Mouse (Mus musculus): ENCODE results near the gene Dnmt3a. TPM values are rescaled to one million over a fixed set of nuclear protein-coding genes. Genes with fewer than 3 reads are reported as not detected.

The Dnmt3a gene
- total and polyA plus RNA-seq, 3 experiments = 15.9 to 34.4 TPM; not detected in 1

GRCm38 (mm10) chr12:3808396-3808981 is 2.7 kb downstream of the Dnmt3a start:
- Histone ChIP-seq H3K9me3 (replicated peaks; ENCODE audit: insufficient read depth, low read length) (no peaks in the 10 kb centered on the region), H3K36me3 (ENCODE audit: control insufficient read depth in 1 of 2, insufficient read depth in 2 of 2, low read length in 2 of 2) (no peaks in the 10 kb centered on the region), H3K4me3 (ENCODE audit: control insufficient read depth in 1 of 2, insufficient read depth in 1 of 2, low read depth in 2 of 2, low read length in 2 of 2) (peak overlapping the region; percentile 57 to 86; a peak in 3 of 4 replicates), H3K27me3 (ENCODE audit: control insufficient read depth in 1 of 2, insufficient read depth in 2 of 2, low read length in 2 of 2) (peaks cover 0 to 2% of the 10 kb centered on the region in 2 experiments; a peak in 3 of 4 replicates), H3K4me1 (ENCODE audit: control insufficient read depth in 1 of 2, insufficient read depth in 2 of 2, low read length in 2 of 2) (0 out of 4 replicates have a peak, but pooled peaks cover 0 to 6% of the 10 kb centered on the region in 2 experiments), H3K9ac (ENCODE audit: control insufficient read depth, low read depth, low read length, poor library complexity, severe bottlenecking) (no peak overlapping the region; the same call in 1 of the 2 replicates), H3K79me2 (ENCODE audit: control insufficient read depth, insufficient read depth, low read length, poor library complexity) (no peaks in the 10 kb centered on the region; the same call in none of the 2 replicates), H3K27ac (ENCODE audit: control insufficient read depth, low read depth, low read length) (no peak overlapping the region)
- DNase-seq (ENCODE audit: low read depth, low spot score) = no peak
- no peak for TF ChIP-seq ZMIZ1 (IDR thresholded peaks at IDR 0.05; ENCODE audit: low read depth, low read length)
- no peak for TF ChIP-seq RCOR1 (IDR thresholded peaks at IDR 0.05; ENCODE audit: low read depth, low read length)
- TF ChIP-seq CHD2 (IDR thresholded peaks at IDR 0.05; ENCODE audit: low read length) = no peak
- no peak for TF ChIP-seq ELF1 (IDR thresholded peaks at IDR 0.05; ENCODE audit: low read depth, low read length)
- TF ChIP-seq TCF12 (IDR thresholded peaks at IDR 0.05; ENCODE audit: low read depth, low read length) = no peak
- no peak for TF ChIP-seq ZKSCAN1 (IDR thresholded peaks at IDR 0.05; ENCODE audit: low read depth, low read length)
- TF ChIP-seq BHLHE40 (IDR thresholded peaks at IDR 0.05; ENCODE audit: borderline replicate concordance, low read depth, low read length) = no peak

- no peaks in the 10 kb centered on the region for H3K9me3 ChIP-seq (replicated peaks; ENCODE audit: insufficient read depth, low read length)
- no peaks in the 10 kb centered on the region; a peak in 1 of 4 replicates for H3K27me3 ChIP-seq (ENCODE audit: control insufficient read depth in 1 of 2, insufficient read depth in 2 of 2, low read length in 2 of 2)
- DNase-seq (ENCODE audit: low read depth, low spot score) = no peak
- H3K36me3 ChIP-seq (ENCODE audit: control insufficient read depth in 1 of 2, insufficient read depth in 2 of 2, low read length in 2 of 2) = no peaks in the 10 kb centered on the region
- H3K79me2 ChIP-seq (ENCODE audit: control insufficient read depth, insufficient read depth, low read length, poor library complexity) = no peaks in the 10 kb centered on the region; the same call in none of the 2 replicates
- no peak overlapping the region for H3K27ac ChIP-seq (ENCODE audit: control insufficient read depth, low read depth, low read length)
- H3K4me1 ChIP-seq (ENCODE audit: control insufficient read depth in 1 of 2, insufficient read depth in 2 of 2, low read length in 2 of 2) = 0 out of 4 replicates have a peak, but pooled peaks cover 0 to 6% of the 10 kb centered on the region in 2 experiments
- no peak overlapping the region for H3K4me3 ChIP-seq (ENCODE audit: control insufficient read depth in 1 of 2, insufficient read depth in 1 of 2, low read depth in 2 of 2, low read length in 2 of 2)
- TF ChIP-seq NELFE (IDR thresholded peaks at IDR 0.05; ENCODE audit: low read depth, low read length) = no peak
- no peak for TF ChIP-seq NRF1 (IDR thresholded peaks at IDR 0.05; ENCODE audit: insufficient read depth, low read depth, low read length, poor library complexity, severe bottlenecking)
- TF ChIP-seq ZMIZ1 (IDR thresholded peaks at IDR 0.05; ENCODE audit: low read depth, low read length) = no peak
- TF ChIP-seq ETS1 (IDR thresholded peaks at IDR 0.05; ENCODE audit: low read depth, low read length) = no peak
- TF ChIP-seq RCOR1 (IDR thresholded peaks at IDR 0.05; ENCODE audit: low read depth, low read length) = no peak
- no peak for TF ChIP-seq CHD1 (IDR thresholded peaks at IDR 0.05; ENCODE audit: low read depth, low read length)
- TF ChIP-seq MYB (IDR thresholded peaks at IDR 0.05; ENCODE audit: low read depth, low read length) = no peak
- no peak for TF ChIP-seq TAL1 (IDR thresholded peaks at IDR 0.05; ENCODE audit: low read length)
- TF ChIP-seq MAX (IDR thresholded peaks at IDR 0.05; ENCODE audit: low read length) = no peak
- TF ChIP-seq TBP (IDR thresholded peaks at IDR 0.05; ENCODE audit: low read depth, low read length) = no peak
- no peak for TF ChIP-seq USF2 (IDR thresholded peaks at IDR 0.05; ENCODE audit: borderline replicate concordance in 1 of 2, insufficient read depth in 1 of 2, low read depth in 1 of 2, low read length in 2 of 2)
- no peak overlapping the region for H3K9ac ChIP-seq (ENCODE audit: control insufficient read depth, low read depth, low read length, poor library complexity, severe bottlenecking)
These were observed 3.8 kb downstream of the Dnmt3a start for GRCm38 (mm10) chr12:3809520-3810180.

Measured in MEL (cell line).